Mouse (Mus musculus): ENCODE data around the gene Btbd35f6. TPM values are rescaled to one million over a fixed set of nuclear protein-coding genes. Genes with fewer than 3 reads are reported as not detected.

The Btbd35f6 gene
- not detected for polyA plus RNA-seq (2015; fragmentation: Illumina TruSeq; extraction: RNeasy Lipid Tissue Mini Kit (QIAGEN cat#74804); ENCODE audit: insufficient read depth, low replicate concordance)

GRCm38 (mm10) chrX:33956440-33956839 is at the start of gene Btbd35f6:
Gene Btbd35f6, minus strand, starts transcription at chrX:33956540.

GRCm38 (mm10) chrX:33986716-33987115 is 30.4 kb upstream of the Btbd35f6 start, which contains the start of gene Gm21870:
Gene Gm21870, minus strand, starts transcription at chrX:33986816.

Other genes with a start within 250 kb of the Btbd35f6 start
- gene Gm21870, start 30.3 kb upstream of the Btbd35f6 start, polyA plus RNA-seq (2015; fragmentation: Illumina TruSeq; extraction: RNeasy Lipid Tissue Mini Kit (QIAGEN cat#74804); ENCODE audit: insufficient read depth, low replicate concordance): not detected
- not detected for gene Btbd35f9, start 205.0 kb upstream of the Btbd35f6 start, polyA plus RNA-seq (2015; fragmentation: Illumina TruSeq; extraction: RNeasy Lipid Tissue Mini Kit (QIAGEN cat#74804); ENCODE audit: insufficient read depth, low replicate concordance)